Mouse (Mus musculus): ENCODE data around the gene Gab3.
A peak's percentile ranks its signal among the peaks of the same experiment; 100 is the strongest.

The Gab3 gene

GRCm38 (mm10) chrX:75084774-75085508 lies at the start of gene Gab3:
TSS of gene Gab3 (minus strand) at chrX:75085458.
- peak; percentile 94 for ATAC-seq (ENCODE audit: low TSS enrichment)

GRCm38 (mm10) chrX:75130467-75131160 lies 45.4 kb upstream of the Gab3 start, which contains the start of gene Mpp1:
TSS of gene Mpp1 (minus strand) at chrX:75131016.
- ATAC-seq (ENCODE audit: low TSS enrichment): peak; percentile 95

GRCm38 (mm10) chrX:75129474-75129873 lies 44.2 kb upstream of the Gab3 start:
- no peak for ATAC-seq (ENCODE audit: low TSS enrichment)

GRCm38 (mm10) chrX:75128333-75128980 lies 43.2 kb upstream of the Gab3 start:
- ATAC-seq (ENCODE audit: low TSS enrichment): no peak

GRCm38 (mm10) chrX:75126893-75127292 lies 41.6 kb upstream of the Gab3 start:
- no peak for ATAC-seq (ENCODE audit: low TSS enrichment)

- ATAC-seq (ENCODE audit: low TSS enrichment): no peak
These were observed 40.3 kb upstream of the Gab3 start for GRCm38 (mm10) chrX:75125606-75126005.

- ATAC-seq (ENCODE audit: low TSS enrichment): no peak
These were observed 30.3 kb upstream of the Gab3 start for GRCm38 (mm10) chrX:75115550-75115949.

GRCm38 (mm10) chrX:75102293-75102692 lies 17.0 kb upstream of the Gab3 start:
- no peak for ATAC-seq (ENCODE audit: low TSS enrichment)

- ATAC-seq (ENCODE audit: low TSS enrichment): no peak
These were observed 13.5 kb upstream of the Gab3 start for GRCm38 (mm10) chrX:75098799-75099198.

GRCm38 (mm10) chrX:75096163-75096770 lies 11.0 kb upstream of the Gab3 start:
- no peak for ATAC-seq (ENCODE audit: low TSS enrichment)

GRCm38 (mm10) chrX:75095369-75096162 lies 10.3 kb upstream of the Gab3 start, which contains the start of gene Dkc1:
TSS of gene Dkc1 (plus strand) at chrX:75095854.
- ATAC-seq (ENCODE audit: low TSS enrichment): peak; percentile 99

- no peak for ATAC-seq (ENCODE audit: low TSS enrichment)
These were observed 396 bp upstream of the Gab3 start for GRCm38 (mm10) chrX:75085654-75086053.

GRCm38 (mm10) chrX:75083982-75084773 lies 1.1 kb downstream of the Gab3 start:
- peak; percentile 84 for ATAC-seq (ENCODE audit: low TSS enrichment)

- ATAC-seq (ENCODE audit: low TSS enrichment): no peak
These were observed 2.9 kb downstream of the Gab3 start for GRCm38 (mm10) chrX:75082351-75082750.

- no peak for ATAC-seq (ENCODE audit: low TSS enrichment)
These were observed 29.0 kb downstream of the Gab3 start for GRCm38 (mm10) chrX:75056120-75056775.

GRCm38 (mm10) chrX:75046921-75047635 lies 38.2 kb downstream of the Gab3 start:
- no peak for ATAC-seq (ENCODE audit: low TSS enrichment)

- ATAC-seq (ENCODE audit: low TSS enrichment): no peak
These were observed 39.3 kb downstream of the Gab3 start for GRCm38 (mm10) chrX:75045931-75046330.

GRCm38 (mm10) chrX:75044595-75044994 lies 40.7 kb downstream of the Gab3 start:
- no peak for ATAC-seq (ENCODE audit: low TSS enrichment)

GRCm38 (mm10) chrX:75036626-75037025 lies 48.6 kb downstream of the Gab3 start:
- ATAC-seq (ENCODE audit: low TSS enrichment): no peak
